Mouse (Mus musculus) C2C12 (cell line): ENCODE measurements around the gene 2410004B18Rik. TPM values are rescaled to one million over a fixed set of nuclear protein-coding genes. Genes with fewer than 3 reads are reported as not detected.

ENCODE experiments used
- H3K27me3 ChIP-seq: one replicate; pipeline ENCODE4 v1.6.1; 2011; ENCODE audit not compliant: control insufficient read depth, insufficient read depth, insufficient read length
- H3K36me3 ChIP-seq: one replicate; pipeline ENCODE4 v1.6.1; 2011; ENCODE audit not compliant: control insufficient read depth, insufficient read depth
- H3K4me3 ChIP-seq: one replicate; pipeline ENCODE4 v1.5.1; 2011; ENCODE audit warnings: mild to moderate bottlenecking, control low read depth; ENCODE audit not compliant: poor library complexity, insufficient read depth, severe bottlenecking
- H3K79me2 ChIP-seq: one replicate; pipeline ENCODE4 v1.6.1; 2011; ENCODE audit not compliant: control insufficient read depth, insufficient read depth
- H3K79me3 ChIP-seq: one replicate; pipeline ENCODE4 v1.6.1; 2011; ENCODE audit warnings: low read depth, control low read depth
- H3ac ChIP-seq: one replicate; pipeline ENCODE3; 2011; ENCODE audit warnings: low read depth; ENCODE audit not compliant: control insufficient read depth, insufficient read length
- CEBPB ChIP-seq: IDR thresholded peaks from one replicate; pipeline ENCODE4 v1.6.1; 2011; ENCODE audit warnings: low read depth, mild to moderate bottlenecking, control low read depth, moderate library complexity
- CTCF ChIP-seq: IDR thresholded peaks from one replicate; pipeline ENCODE4 v1.5.1; 2011; ENCODE audit not compliant: control insufficient read depth, insufficient read depth, insufficient read length
- FOSL1 ChIP-seq: IDR thresholded peaks from one replicate; pipeline ENCODE4 v1.8.0; 2011; ENCODE audit warnings: mild to moderate bottlenecking, low read length; ENCODE audit not compliant: poor library complexity, insufficient read depth, severe bottlenecking
- MAX ChIP-seq: IDR thresholded peaks from one replicate; pipeline ENCODE4 v1.6.1; 2011; ENCODE audit warnings: mild to moderate bottlenecking, control low read depth
- MYOD1 ChIP-seq: IDR thresholded peaks from one replicate; pipeline ENCODE4 v1.6.1; 2011; ENCODE audit warnings: low read depth; ENCODE audit not compliant: control insufficient read depth, insufficient read length
- MYOG ChIP-seq: IDR thresholded peaks from one replicate; pipeline ENCODE4 v1.6.1; 2011; ENCODE audit not compliant: control insufficient read depth, insufficient read length; ENCODE audit errors: extremely low read depth
- USF1 ChIP-seq: IDR thresholded peaks from one replicate; pipeline ENCODE4 v1.6.1; 2011; ENCODE audit warnings: low read depth, mild to moderate bottlenecking, control low read depth, moderate library complexity
- polyA plus RNA-seq: library from polyadenylated mRNA; unstranded; fragments of >200 nt; fragmentation: generic; extraction: Trizol; gene quantifications from one replicate; pipeline ENCODE4 v1.2.1, GENCODE M21; 2012; ENCODE audit warnings: missing spikeins

2410004B18Rik gene
- polyA plus RNA-seq, 1 experiment = 22.9 TPM

- TF ChIP-seq MYOD1 = no peak
- TF ChIP-seq CTCF = no peak
- no peak for TF ChIP-seq FOSL1
- no peak for TF ChIP-seq CEBPB
- TF ChIP-seq MAX = no peak
- TF ChIP-seq USF1 = no peak
- no peak for TF ChIP-seq MYOG
- no peaks in the 10 kb centered on the region for H3K36me3 ChIP-seq
These were observed 54.3 kb downstream of the 2410004B18Rik start for GRCm38 (mm10) chr3:145991976-145992730.

GRCm38 (mm10) chr3:145992796-145993195 lies 55.0 kb downstream of the 2410004B18Rik start:
- Histone ChIP-seq H3K79me3 (no peaks in the 10 kb centered on the region), H3ac (no peak overlapping the region), H3K4me3 (no peak overlapping the region), H3K27me3 (no peaks in the 10 kb centered on the region), H3K79me2 (no peaks in the 10 kb centered on the region), H3K36me3 (no peaks in the 10 kb centered on the region)
- TF ChIP-seq CEBPB (no peak), USF1 (no peak), FOSL1 (no peak), MYOD1 (no peak), MYOG (no peak), MAX (no peak), CTCF (no peak)

More at GRCm38 (mm10) chr3:145991976-145992730, 54.3 kb downstream of the 2410004B18Rik start:
- no peak overlapping the region for H3ac ChIP-seq
- no peaks in the 10 kb centered on the region for H3K79me3 ChIP-seq
- no peaks in the 10 kb centered on the region for H3K27me3 ChIP-seq
- no peak overlapping the region for H3K4me3 ChIP-seq
- no peaks in the 10 kb centered on the region for H3K79me2 ChIP-seq

- Histone ChIP-seq H3K79me2 (no peaks in the 10 kb centered on the region), H3ac (no peak overlapping the region), H3K4me3 (no peak overlapping the region), H3K79me3 (no peaks in the 10 kb centered on the region), H3K27me3 (no peaks in the 10 kb centered on the region), H3K36me3 (no peaks in the 10 kb centered on the region)
- no peak for TF ChIP-seq MYOG
- TF ChIP-seq CEBPB = no peak
- TF ChIP-seq MYOD1 = no peak
- TF ChIP-seq FOSL1 = no peak
- no peak for TF ChIP-seq CTCF
- no peak for TF ChIP-seq USF1
- no peak for TF ChIP-seq MAX
These were observed 55.8 kb downstream of the 2410004B18Rik start for GRCm38 (mm10) chr3:145993481-145994201.

Other genes with a start within 250 kb of the 2410004B18Rik start
- 15.8 TPM for gene Ddah1, start 179.3 kb upstream of the 2410004B18Rik start, polyA plus RNA-seq
- 28.8 TPM for gene Bcl10, start 15.2 kb upstream of the 2410004B18Rik start, polyA plus RNA-seq
- gene Syde2, start 49.9 kb downstream of the 2410004B18Rik start, polyA plus RNA-seq = 2.6 TPM
- gene Wdr63, start 170.1 kb downstream of the 2410004B18Rik start, polyA plus RNA-seq = 0.43 TPM
- gene Mcoln3, start 179.4 kb downstream of the 2410004B18Rik start, polyA plus RNA-seq = not detected
- gene Mcoln2, start 211.8 kb downstream of the 2410004B18Rik start, polyA plus RNA-seq = 0.01 TPM